ENCODE assay signal across 8 mouse cellular contexts in the genomic region with DNA sequence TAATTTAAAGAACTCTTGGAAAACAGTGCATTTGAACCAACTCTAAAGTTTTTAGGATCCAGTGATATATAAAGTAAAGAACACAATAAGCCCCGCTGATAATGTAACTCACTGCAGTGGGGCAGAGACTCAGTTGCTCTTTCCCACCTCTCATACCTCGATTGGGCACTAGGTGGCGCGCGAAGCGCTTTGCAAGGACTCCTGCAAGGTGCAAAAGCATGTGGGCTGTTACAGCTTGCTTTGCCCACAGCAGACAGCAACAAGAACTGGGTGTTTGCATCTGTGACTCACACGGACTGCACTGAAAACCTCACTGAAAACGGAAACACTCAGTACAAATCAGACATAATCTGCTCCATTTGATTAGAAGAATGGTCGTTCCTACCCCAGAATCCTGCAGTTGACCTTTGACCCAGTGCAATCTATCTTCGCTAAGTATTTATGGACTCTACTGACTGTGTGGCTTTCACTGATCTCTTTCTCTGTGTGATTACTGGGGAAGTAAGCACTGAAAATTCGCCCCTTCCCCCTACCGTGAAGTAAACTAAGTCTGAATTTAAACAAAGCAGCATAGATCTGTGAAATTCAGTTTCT.
DNase-seq lines count a peak whose midpoint lies in the region; ATAC-seq lines count a peak whose summit lies in the region.

No protein-coding gene starts in this region.

- no peak overlapping the region for H3K9ac ChIP-seq in heart, embryonic 11.5 days (ENCODE audit: low read depth, low read length)
- no peak overlapping the region for H3K9ac ChIP-seq in kidney, embryonic 16.5 days (replicated peaks; ENCODE audit: low read length)
- no peak overlapping the region for H3K9ac ChIP-seq in neural tube, embryonic 13.5 days

- no peak overlapping the region for H3K4me3 ChIP-seq in heart, embryonic 11.5 days (ENCODE audit: low read depth, low read length)
- no peak overlapping the region for H3K4me3 ChIP-seq in kidney, embryonic 16.5 days (ENCODE audit: low read length)
- H3K4me3 ChIP-seq in neural tube, embryonic 13.5 days, result no peak overlapping the region

- no peaks in the 10 kb centered on the region; the same call in 1 of the 2 replicates for H3K4me1 ChIP-seq in heart, embryonic 11.5 days (ENCODE audit: control insufficient read depth, insufficient read depth, low read length)
- H3K4me1 ChIP-seq in kidney, embryonic 16.5 days (ENCODE audit: insufficient read depth, low read length), result peaks cover 3% of the 10 kb centered on the region; the same call in 1 of the 2 replicates
- peaks cover 32% of the 10 kb centered on the region for H3K4me1 ChIP-seq in neural tube, embryonic 13.5 days (replicated peaks)

- DNase-seq in heart, adult 11 months, result peak; percentile 83
- peak; percentile 90 for DNase-seq in embryo, embryonic 11 days
- DNase-seq in liver, result peak; percentile 82
- peak; percentile 88 for DNase-seq in telencephalon, adult 2 months (ENCODE audit: low read depth, low spot score)

- H3K9me3 ChIP-seq in heart, embryonic 11.5 days (replicated peaks; ENCODE audit: control insufficient read depth, low read length), result no peaks in the 10 kb centered on the region
- H3K9me3 ChIP-seq in kidney, embryonic 16.5 days (ENCODE audit: low read length), result no peaks in the 10 kb centered on the region
- no peaks in the 10 kb centered on the region for H3K9me3 ChIP-seq in neural tube, embryonic 13.5 days

- ATAC-seq in heart, embryonic 11.5 days (replicated peaks; ENCODE audit: insufficient number of reproducible peaks, low FRiP score, low TSS enrichment), result no peak; the same call in 1 of the 2 replicates
- ATAC-seq in granulocyte monocyte progenitor cell, adult 5-6 weeks (replicated peaks; ENCODE audit: poor library complexity, severe bottlenecking), result peak; percentile 88
- peak; percentile 77; the same call in 1 of the 2 replicates for ATAC-seq in kidney, embryonic 16.5 days (ENCODE audit: low FRiP score, low TSS enrichment)
- ATAC-seq in neural tube, embryonic 13.5 days (ENCODE audit: low read depth), result peak; percentile 82

- H3K4me2 ChIP-seq in heart, embryonic 11.5 days, result no peak overlapping the region
- H3K4me2 ChIP-seq in kidney, embryonic 16.5 days (replicated peaks; ENCODE audit: low read depth, low read length), result 0 out of 2 replicates have a peak overlapping the region, but pooled peaks have one; percentile 13
- peak overlapping the region; percentile 43 for H3K4me2 ChIP-seq in neural tube, embryonic 13.5 days

- WGBS in heart, embryonic 11.5 days (ENCODE audit: insufficient replicate concordance), result 9% methylated on average over 12 of the region's 12 CpGs
- WGBS in kidney, embryonic 16.5 days, result 5% methylated on average over 12 of the region's 12 CpGs
- WGBS in neural tube, embryonic 13.5 days, result 3% methylated on average over 12 of the region's 12 CpGs

- no peaks in the 10 kb centered on the region for H3K36me3 ChIP-seq in heart, embryonic 11.5 days (ENCODE audit: control insufficient read depth, insufficient read depth, low read length)
- no peaks in the 10 kb centered on the region for H3K36me3 ChIP-seq in kidney, embryonic 16.5 days (ENCODE audit: insufficient read depth, low read length)
- no peaks in the 10 kb centered on the region for H3K36me3 ChIP-seq in neural tube, embryonic 13.5 days

- no peaks in the 10 kb centered on the region for H3K27me3 ChIP-seq in heart, embryonic 11.5 days (ENCODE audit: control insufficient read depth, insufficient read depth, low read length)
- H3K27me3 ChIP-seq in kidney, embryonic 16.5 days (ENCODE audit: insufficient read depth, low read length), result no peaks in the 10 kb centered on the region
- H3K27me3 ChIP-seq in neural tube, embryonic 13.5 days, result no peaks in the 10 kb centered on the region

- H3K27ac ChIP-seq in heart, embryonic 11.5 days (ENCODE audit: low read depth, low read length), result no peak overlapping the region
- no peak overlapping the region for H3K27ac ChIP-seq in kidney, embryonic 16.5 days (ENCODE audit: low read length)
- no peak overlapping the region for H3K27ac ChIP-seq in neural tube, embryonic 13.5 days (replicated peaks)
